Comparison of ENCODE assay signal across 19 mouse cellular contexts in the genomic region with DNA sequence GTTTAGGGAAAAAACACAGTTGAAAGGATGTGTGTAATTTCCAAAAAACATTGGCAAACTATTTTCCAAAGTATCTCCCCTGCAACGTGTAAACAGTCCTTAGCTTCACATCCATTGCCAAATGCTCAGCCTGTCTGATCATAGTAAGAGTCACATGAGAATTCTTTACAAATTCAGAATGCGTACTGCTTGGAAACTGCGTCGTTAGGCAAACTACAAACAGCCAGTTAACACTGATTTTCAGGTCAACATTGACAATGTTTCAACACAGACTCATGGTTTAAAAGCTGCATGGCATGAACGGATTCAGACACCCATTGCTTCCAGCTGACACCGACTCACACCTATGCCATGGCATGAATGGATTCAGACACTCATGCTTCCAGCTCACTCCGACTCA.
"Had no signal": no experiment of that assay in that cellular context is flagged by ENCODE, and none has a peak within 500 bp of the region (broad histone marks: within the 10 kb centered on the region; RNA-seq: fewer than 3 reads in every experiment).

No protein-coding gene starts in this region.

- H3K9me3 ChIP-seq: midbrain, embryonic 10.5 days; midbrain, embryonic 12.5 days; neural tube, embryonic 13.5 days; neural tube, embryonic 15.5 days had no signal

- ATAC-seq: midbrain, embryonic 16.5 days had no signal

- H3K4me1 ChIP-seq: midbrain, embryonic 10.5 days; midbrain, embryonic 12.5 days; neural tube, embryonic 13.5 days; neural tube, embryonic 15.5 days had no signal

- H3K4me3 ChIP-seq: midbrain, embryonic 10.5 days; midbrain, embryonic 12.5 days; myocyte; neural tube, embryonic 13.5 days; neural tube, embryonic 15.5 days had no signal

- H3K4me2 ChIP-seq: lung, embryonic 14.5 days; midbrain, embryonic 12.5 days; neural tube, embryonic 13.5 days; neural tube, embryonic 15.5 days had no signal

- H3K36me3 ChIP-seq: midbrain, embryonic 10.5 days; midbrain, embryonic 12.5 days; neural tube, embryonic 13.5 days; neural tube, embryonic 15.5 days had no signal

- H3K9ac ChIP-seq: lung, embryonic 14.5 days; midbrain, embryonic 12.5 days; neural tube, embryonic 13.5 days; neural tube, embryonic 15.5 days had no signal

- H3K27me3 ChIP-seq: midbrain, embryonic 12.5 days; neural tube, embryonic 13.5 days; neural tube, embryonic 15.5 days had no signal

- DNase-seq: lung, adult 18-20 months; lung, embryonic 14.5 days; lung, postnatal 14 days; lung, postnatal 36 days; midbrain, embryonic 14.5 days; retina, postnatal 1 day; right cerebral cortex, adult 18-20 months; right cerebral cortex, postnatal 25 days; right cerebral cortex, postnatal 4 days; spleen, adult 18-20 months; thymus, adult 18-20 months; thymus, postnatal 14 days; thymus, postnatal 36 days had no signal

- H3K27ac ChIP-seq: midbrain, embryonic 10.5 days; midbrain, embryonic 12.5 days; neural tube, embryonic 13.5 days; neural tube, embryonic 15.5 days had no signal
